Mouse (Mus musculus) kidney, embryonic 15.5 days (tissue): ENCODE data around the gene Cyp8b1. TPM values are rescaled to one million over a fixed set of nuclear protein-coding genes. Genes with fewer than 3 reads are reported as not detected.

Experiments
- ATAC-seq: fragments of 200-750 bp; cut with Nextera tagmentation; replicated peaks from 2 replicates; pipeline ENCODE4 v1.8.0; 2017; ENCODE audit warnings: moderate TSS enrichment; ENCODE audit not compliant: low FRiP score
- H3K27ac ChIP-seq: fragments of 300-500 bp; sonication (generic); 2 replicates; pipeline ENCODE4 v1.5.1; 2015; ENCODE audit warnings: mild to moderate bottlenecking, inconsistent platforms
- H3K27me3 ChIP-seq: fragments of 300-500 bp; sonication (generic); 2 replicates; pipeline ENCODE4 v1.6.1; 2015; ENCODE audit warnings: inconsistent platforms
- H3K36me3 ChIP-seq: fragments of 300-500 bp; sonication (generic); 2 replicates; pipeline ENCODE4 v1.6.1; 2015; ENCODE audit warnings: inconsistent platforms
- H3K4me1 ChIP-seq: fragments of 300-500 bp; sonication (generic); 2 replicates; pipeline ENCODE4 v1.6.1; 2015; ENCODE audit warnings: inconsistent platforms
- H3K4me2 ChIP-seq: fragments of 300-500 bp; sonication (generic); 2 replicates; pipeline ENCODE4 v1.6.1; 2015; ENCODE audit warnings: moderate library complexity, mild to moderate bottlenecking, inconsistent platforms
- H3K4me3 ChIP-seq: fragments of 300-500 bp; sonication (generic); replicated peaks from 2 replicates; pipeline ENCODE4 v1.5.1; 2015; ENCODE audit warnings: mild to moderate bottlenecking, inconsistent platforms
- H3K9ac ChIP-seq: fragments of 300-500 bp; sonication (generic); 2 replicates; pipeline ENCODE4 v1.6.1; 2015; ENCODE audit warnings: mild to moderate bottlenecking, inconsistent platforms
- H3K9me3 ChIP-seq: fragments of 300-500 bp; sonication (generic); replicated peaks from 2 replicates; pipeline ENCODE4 v1.6.1; 2016; ENCODE audit warnings: inconsistent platforms
- WGBS: fragments of 180-500 bp; shearing (Covaris S2); methylation state at CpG from one replicate; pipeline ENCODE4 v1.1.7; 2015; ENCODE audit warnings: mixed read lengths; 5-methylcytosine and 5-hydroxymethylcytosine counted together
- polyA plus RNA-seq: library from polyadenylated mRNA; unstranded; fragments of >200 nt; fragmentation: Nextera tagmentation; extraction: Ambion mirVana; gene quantifications from 2 replicates; pipeline ENCODE4 v1.2.1, GENCODE M21; 2015

Cyp8b1 gene
- polyA plus RNA-seq, 1 experiment from 2014 or later = 0.10 TPM

DNA sequence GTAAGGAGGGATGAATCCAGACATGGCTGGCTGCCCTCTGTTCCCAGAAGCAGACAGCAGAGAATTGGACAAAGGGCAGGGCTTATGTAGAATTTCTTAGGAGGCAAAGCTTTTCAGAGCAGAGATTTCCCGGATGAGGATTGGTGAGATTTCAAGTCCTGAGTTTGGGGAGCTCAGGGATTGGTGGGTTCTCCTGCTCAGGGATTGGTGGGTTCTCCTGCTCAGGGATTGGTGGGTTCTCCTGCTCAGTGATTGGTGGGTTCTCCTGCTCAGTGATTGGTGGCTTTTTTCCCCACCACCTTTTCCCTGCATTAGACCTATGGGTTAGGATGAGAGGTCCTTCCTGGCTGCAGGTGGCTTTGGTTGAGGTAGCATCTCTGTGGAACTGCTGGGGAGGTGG, 20.8 kb upstream of the Cyp8b1 start:
- 0 out of 2 replicates have a peak, but pooled peaks have one; percentile 22 for ATAC-seq
- H3K4me1 ChIP-seq = no peaks in the 10 kb centered on the region
- H3K4me3 ChIP-seq = no peak overlapping the region
- peak overlapping the region; percentile 50; the same call in 1 of the 2 replicates for H3K4me2 ChIP-seq
- no peaks in the 10 kb centered on the region for H3K36me3 ChIP-seq
- H3K27ac ChIP-seq = no peak overlapping the region
- WGBS = 70% methylated on average over 1 of the region's 1 CpGs
- no peaks in the 10 kb centered on the region for H3K27me3 ChIP-seq
- no peak overlapping the region for H3K9ac ChIP-seq
- H3K9me3 ChIP-seq = no peaks in the 10 kb centered on the region

DNA sequence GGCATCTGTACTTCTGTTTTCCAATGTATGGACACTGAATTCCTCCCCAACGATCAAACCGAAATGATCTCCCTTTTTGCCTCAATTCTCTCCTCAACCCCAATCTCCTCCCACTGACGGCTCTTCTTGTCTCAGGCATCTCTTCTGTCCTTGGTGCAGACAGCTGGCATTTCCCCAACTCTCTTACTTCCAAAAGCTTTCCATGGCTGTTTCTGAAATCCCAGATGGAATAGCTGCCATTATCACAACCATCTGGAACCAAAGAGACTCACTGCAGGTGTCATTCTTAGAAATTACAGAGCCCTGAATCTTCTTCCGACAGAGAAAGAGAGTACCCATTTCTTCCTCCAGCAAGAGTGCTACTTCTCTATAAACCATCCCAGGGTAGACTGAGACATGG, 18.8 kb upstream of the Cyp8b1 start:
- Histone ChIP-seq H3K9me3 (no peaks in the 10 kb centered on the region), H3K36me3 (no peaks in the 10 kb centered on the region), H3K9ac (no peak overlapping the region), H3K4me2 (no peak overlapping the region), H3K27ac (no peak overlapping the region), H3K27me3 (no peaks in the 10 kb centered on the region), H3K4me3 (no peak overlapping the region), H3K4me1 (no peaks in the 10 kb centered on the region)
- ATAC-seq = no peak
- 81% methylated on average over 4 of the region's 4 CpGs for WGBS

DNA sequence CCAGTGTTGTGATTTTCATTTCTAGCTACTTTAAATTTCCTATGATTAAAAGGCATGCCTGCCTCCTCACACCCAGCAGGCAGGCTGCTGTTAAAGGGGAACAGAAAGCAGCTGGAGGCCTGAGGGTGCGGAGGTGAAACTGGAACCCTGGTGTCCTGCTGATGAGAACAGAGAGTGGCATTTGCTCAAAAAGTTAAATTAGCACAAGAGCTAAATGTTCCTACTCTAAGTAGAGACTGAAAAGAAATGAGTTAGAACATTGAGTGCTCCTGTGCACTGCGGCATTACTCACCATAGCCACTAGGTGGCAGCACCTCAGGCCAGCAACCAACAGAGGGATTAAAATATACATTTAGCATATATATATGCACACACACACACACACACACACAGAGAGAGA, 12.4 kb upstream of the Cyp8b1 start:
- WGBS = 30% methylated on average over 2 of the region's 2 CpGs
- no peak for ATAC-seq

DNA sequence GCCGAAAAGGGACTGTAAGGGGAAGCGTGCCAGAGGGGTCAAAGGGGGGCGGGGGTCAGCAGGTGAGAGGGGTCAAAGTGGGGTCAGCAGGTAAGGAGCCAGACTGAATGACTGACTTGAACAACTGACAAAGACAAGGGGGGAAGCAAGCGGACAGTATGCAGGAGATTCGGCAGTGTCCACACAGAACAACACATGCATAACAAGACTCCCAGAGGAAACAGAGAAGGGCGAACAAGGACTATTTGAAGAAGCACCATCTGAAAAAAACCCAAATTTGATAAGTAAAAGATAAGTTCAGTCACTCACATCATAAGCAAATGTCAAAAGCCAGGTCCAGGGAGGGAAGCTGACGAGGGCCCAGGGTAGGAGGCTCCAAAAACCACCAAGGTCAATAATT, 11.6 kb upstream of the Cyp8b1 start:
- H3K4me1 ChIP-seq = 0 out of 2 replicates have a peak, but pooled peaks cover 3% of the 10 kb centered on the region
- no peak overlapping the region for H3K4me3 ChIP-seq
- 81% methylated on average over 7 of the region's 7 CpGs for WGBS

More for the DNA sequence above, 12.4 kb upstream of the Cyp8b1 start:
- Histone ChIP-seq H3K4me1 (0 out of 2 replicates have a peak, but pooled peaks cover 3% of the 10 kb centered on the region), H3K9me3 (no peaks in the 10 kb centered on the region), H3K4me2 (no peak overlapping the region), H3K27ac (no peak overlapping the region), H3K27me3 (peaks cover 8% of the 10 kb centered on the region; the same call in 1 of the 2 replicates), H3K36me3 (no peaks in the 10 kb centered on the region), H3K4me3 (no peak overlapping the region), H3K9ac (no peak overlapping the region)

DNA sequence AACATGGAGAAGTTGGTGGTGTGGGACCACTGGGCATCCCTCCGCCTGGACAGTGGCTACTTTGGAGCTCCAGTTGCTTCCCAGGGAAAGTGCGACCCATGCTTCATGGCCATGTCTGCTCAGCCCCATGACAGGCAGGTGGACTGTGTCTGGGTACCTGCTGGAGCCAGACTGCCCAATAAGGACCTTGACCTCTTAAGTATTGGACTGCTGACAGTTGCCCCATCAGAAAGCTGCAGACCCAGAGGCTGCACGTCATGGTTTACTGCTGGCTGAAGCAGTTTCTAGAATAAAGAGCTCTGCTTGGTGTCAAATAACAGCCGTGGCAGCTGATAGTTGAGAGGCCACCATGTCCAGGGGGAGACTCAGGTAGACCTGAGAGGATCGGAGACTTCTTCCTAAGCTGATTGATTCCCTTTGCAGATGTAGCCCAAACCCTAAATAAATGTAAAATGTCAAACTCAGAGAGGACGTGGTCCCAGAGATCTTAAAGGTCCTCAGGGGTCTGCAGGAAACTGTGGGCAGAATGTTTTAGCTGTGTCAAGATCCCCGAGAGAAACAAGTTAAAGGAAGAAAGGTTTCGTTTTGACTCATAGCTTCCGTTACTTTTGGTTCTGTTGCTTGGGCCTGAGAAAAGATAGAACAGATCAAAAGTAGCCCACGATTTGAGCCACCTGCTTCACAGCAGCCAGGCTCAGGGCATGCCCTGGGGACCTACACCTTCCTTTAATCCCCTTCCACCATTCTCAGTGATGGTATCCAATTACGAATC, 10.7 kb upstream of the Cyp8b1 start:
- H3K4me2 ChIP-seq = no peak overlapping the region
- no peak overlapping the region for H3K9ac ChIP-seq
- no peak overlapping the region for H3K27ac ChIP-seq
- H3K27me3 ChIP-seq = peaks cover 8% of the 10 kb centered on the region; the same call in 1 of the 2 replicates
- 0 out of 2 replicates have a peak, but pooled peaks cover 3% of the 10 kb centered on the region for H3K4me1 ChIP-seq
- WGBS = 38% methylated on average over 11 of the region's 11 CpGs
- no peaks in the 10 kb centered on the region for H3K36me3 ChIP-seq
- H3K9me3 ChIP-seq = no peaks in the 10 kb centered on the region
- no peak overlapping the region for H3K4me3 ChIP-seq
- ATAC-seq = no peak

More for the DNA sequence above, 11.6 kb upstream of the Cyp8b1 start:
- Histone ChIP-seq H3K4me2 (no peak overlapping the region), H3K27ac (no peak overlapping the region), H3K9me3 (no peaks in the 10 kb centered on the region), H3K36me3 (no peaks in the 10 kb centered on the region), H3K9ac (no peak overlapping the region), H3K27me3 (peaks cover 8% of the 10 kb centered on the region; the same call in 1 of the 2 replicates)
- no peak for ATAC-seq

DNA sequence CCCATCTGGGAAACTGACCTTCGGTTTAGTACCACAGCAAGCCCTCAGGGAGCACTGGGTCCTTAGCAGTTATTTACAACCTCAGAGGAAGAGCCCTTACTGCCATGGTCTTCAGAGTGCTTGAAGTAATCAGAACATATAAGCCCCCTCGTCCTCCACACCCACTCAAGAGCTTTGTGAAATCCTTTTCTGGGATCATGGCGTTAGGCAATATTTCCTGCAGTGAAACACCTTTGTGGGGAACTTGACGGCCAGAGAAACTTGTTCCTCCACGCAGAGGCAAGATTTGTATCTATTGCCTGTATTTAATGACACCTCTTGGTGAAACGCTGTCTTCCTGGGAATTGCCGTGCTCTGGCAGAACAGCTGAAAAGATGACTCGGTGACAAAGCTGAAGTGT, 9.9 kb upstream of the Cyp8b1 start:
- no peaks in the 10 kb centered on the region for H3K9me3 ChIP-seq
- ATAC-seq = no peak
- no peak overlapping the region for H3K4me3 ChIP-seq
- no peaks in the 10 kb centered on the region for H3K36me3 ChIP-seq
- H3K27ac ChIP-seq = no peak overlapping the region
- H3K4me1 ChIP-seq = 0 out of 2 replicates have a peak, but pooled peaks cover 3% of the 10 kb centered on the region
- no peak overlapping the region for H3K4me2 ChIP-seq
- H3K27me3 ChIP-seq = peaks cover 8% of the 10 kb centered on the region; the same call in 1 of the 2 replicates
- H3K9ac ChIP-seq = no peak overlapping the region
- WGBS = 30% methylated on average over 8 of the region's 8 CpGs

DNA sequence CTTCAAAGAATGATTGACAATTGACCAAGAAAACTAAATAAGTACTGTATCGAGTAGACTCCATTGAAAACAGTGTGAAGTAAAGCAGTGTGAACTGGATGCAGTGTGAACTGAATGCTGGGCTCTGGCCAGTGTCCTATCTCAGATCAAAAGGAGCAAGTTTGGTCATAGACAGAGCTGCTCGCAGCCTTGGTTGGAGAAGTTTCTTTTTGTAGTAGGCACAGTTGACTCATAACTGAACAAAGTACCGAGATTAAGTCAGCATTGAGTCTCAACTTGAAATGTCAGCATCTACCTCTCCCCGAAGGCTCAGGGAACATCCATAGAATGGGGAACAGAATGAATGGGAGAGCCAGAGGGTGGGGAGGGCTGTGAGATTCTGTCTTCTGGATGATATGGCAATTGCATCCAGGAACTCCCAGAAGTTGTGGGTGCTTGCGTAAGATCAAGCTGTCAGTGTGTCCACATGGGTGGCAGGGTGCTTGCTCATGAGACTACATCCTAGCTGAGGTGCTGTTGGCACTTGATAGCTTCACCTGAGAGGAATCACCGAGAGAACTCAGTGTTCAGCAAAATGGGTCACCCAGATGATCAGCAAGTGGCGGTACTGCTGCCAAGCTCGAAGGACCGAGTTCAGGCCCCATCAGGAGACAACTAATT, 8.9 kb upstream of the Cyp8b1 start:
- Histone ChIP-seq H3K27ac (no peak overlapping the region), H3K9ac (no peak overlapping the region), H3K27me3 (peaks cover 8% of the 10 kb centered on the region; the same call in 1 of the 2 replicates), H3K4me3 (no peak overlapping the region), H3K9me3 (no peaks in the 10 kb centered on the region), H3K4me2 (no peak overlapping the region), H3K4me1 (0 out of 2 replicates have a peak, but pooled peaks cover 3% of the 10 kb centered on the region), H3K36me3 (no peaks in the 10 kb centered on the region)
- 92% methylated on average over 9 of the region's 9 CpGs for WGBS
- no peak for ATAC-seq

DNA sequence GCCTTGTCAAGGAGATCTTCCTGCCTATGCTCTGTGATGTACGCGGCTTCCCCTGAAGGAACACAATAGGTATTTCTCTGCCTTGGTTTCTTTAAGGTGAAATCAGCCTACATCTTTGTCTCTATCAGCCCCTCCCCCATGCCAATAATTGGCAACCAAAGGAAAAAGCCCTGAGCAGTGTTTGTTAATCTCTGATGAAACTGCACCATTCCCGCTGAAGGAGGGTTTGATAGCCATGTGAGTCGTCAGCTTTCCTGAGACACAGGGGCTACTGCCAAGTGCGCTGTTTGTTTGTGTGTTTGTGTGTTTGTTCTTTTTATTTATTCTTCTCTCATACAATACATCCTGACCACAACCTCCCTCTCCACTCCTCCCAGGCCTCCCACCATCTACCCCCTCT, 7.8 kb upstream of the Cyp8b1 start:
- Histone ChIP-seq H3K36me3 (no peaks in the 10 kb centered on the region), H3K4me1 (0 out of 2 replicates have a peak, but pooled peaks cover 3% of the 10 kb centered on the region), H3K4me2 (no peak overlapping the region), H3K9me3 (no peaks in the 10 kb centered on the region), H3K27ac (no peak overlapping the region), H3K27me3 (peaks cover 8% of the 10 kb centered on the region; the same call in 1 of the 2 replicates), H3K4me3 (no peak overlapping the region), H3K9ac (no peak overlapping the region)
- 84% methylated on average over 5 of the region's 5 CpGs for WGBS
- no peak for ATAC-seq

DNA sequence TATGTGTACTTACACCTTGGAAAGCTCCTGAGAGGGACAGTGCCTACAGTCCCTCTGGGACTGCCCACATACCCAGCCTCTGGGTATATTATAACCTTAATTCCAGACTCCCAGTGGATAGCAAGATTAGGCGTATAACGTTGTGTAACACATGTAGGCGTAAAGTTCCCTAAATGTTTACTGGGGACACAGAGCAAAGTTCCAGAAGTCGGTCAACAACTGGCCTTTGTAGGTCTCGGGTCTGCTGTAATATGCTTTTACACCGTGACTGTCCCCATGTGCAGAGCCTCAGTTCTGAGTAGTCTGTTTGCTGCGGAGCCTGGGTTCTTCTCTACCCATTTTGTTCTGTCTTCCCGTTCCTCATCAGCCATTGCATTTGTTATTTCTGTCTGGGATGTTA, 7.3 kb upstream of the Cyp8b1 start:
- Histone ChIP-seq H3K9ac (no peak overlapping the region), H3K9me3 (no peaks in the 10 kb centered on the region), H3K27me3 (peaks cover 8% of the 10 kb centered on the region; the same call in 1 of the 2 replicates), H3K36me3 (no peaks in the 10 kb centered on the region), H3K27ac (no peak overlapping the region), H3K4me3 (no peak overlapping the region), H3K4me2 (no peak overlapping the region), H3K4me1 (0 out of 2 replicates have a peak, but pooled peaks cover 3% of the 10 kb centered on the region)
- 79% methylated on average over 8 of the region's 8 CpGs for WGBS
- ATAC-seq = no peak

DNA sequence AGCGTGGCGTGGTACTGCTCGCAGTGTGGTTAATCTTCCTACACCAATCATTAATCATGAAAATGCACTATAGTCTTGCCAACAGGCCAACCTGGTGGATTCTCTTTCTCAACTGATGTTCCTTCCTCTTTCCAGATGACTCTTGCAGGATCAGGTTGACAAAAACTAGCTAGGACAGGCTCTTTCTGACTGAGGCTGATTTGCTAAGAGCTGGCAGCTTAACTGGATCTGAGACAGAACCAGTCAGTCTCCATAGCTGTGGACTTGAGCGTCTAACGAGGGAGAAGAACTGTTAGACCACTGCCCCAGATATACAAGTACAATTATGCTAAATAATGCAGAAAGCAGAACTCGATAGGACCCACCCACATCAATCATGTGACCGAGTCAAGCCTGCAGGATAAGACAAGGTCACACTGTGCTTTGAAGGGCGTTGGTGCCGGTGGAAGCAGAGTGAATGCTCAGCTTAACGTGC, 3.0 kb upstream of the Cyp8b1 start:
- Histone ChIP-seq H3K36me3 (no peaks in the 10 kb centered on the region), H3K9ac (no peak overlapping the region), H3K27me3 (no peaks in the 10 kb centered on the region), H3K9me3 (no peaks in the 10 kb centered on the region), H3K4me3 (no peak overlapping the region), H3K4me1 (no peaks in the 10 kb centered on the region), H3K4me2 (no peak overlapping the region), H3K27ac (no peak overlapping the region)
- 68% methylated on average over 10 of the region's 10 CpGs for WGBS
- ATAC-seq = no peak

DNA sequence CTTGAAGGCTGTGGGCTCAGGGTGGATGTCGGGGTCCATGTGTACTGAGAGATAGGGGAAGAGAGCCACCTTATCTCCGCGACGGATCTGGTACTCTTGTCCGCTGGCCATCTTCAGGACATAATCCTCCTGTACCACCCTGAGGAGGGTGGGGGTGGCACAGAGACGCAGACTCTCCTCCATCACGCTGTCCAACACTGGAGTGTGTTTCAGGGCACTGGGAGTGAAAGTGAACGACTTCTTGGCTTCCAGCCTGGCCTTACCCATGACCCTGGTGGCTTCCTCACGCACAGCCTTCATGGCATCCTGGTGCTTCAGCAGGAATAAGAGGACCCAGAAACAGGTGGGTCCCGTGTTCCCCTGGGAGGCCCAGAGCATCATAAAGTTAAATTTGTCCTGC, 1.0 kb downstream of the Cyp8b1 start:
- no peaks in the 10 kb centered on the region for H3K4me1 ChIP-seq
- no peak overlapping the region for H3K27ac ChIP-seq
- no peaks in the 10 kb centered on the region for H3K36me3 ChIP-seq
- H3K4me3 ChIP-seq = no peak overlapping the region
- H3K4me2 ChIP-seq = no peak overlapping the region
- no peak overlapping the region for H3K9ac ChIP-seq
- ATAC-seq = no peak
- WGBS = 91% methylated on average over 10 of the region's 10 CpGs
- H3K9me3 ChIP-seq = no peaks in the 10 kb centered on the region
- peaks cover 3% of the 10 kb centered on the region; the same call in 1 of the 2 replicates for H3K27me3 ChIP-seq

DNA sequence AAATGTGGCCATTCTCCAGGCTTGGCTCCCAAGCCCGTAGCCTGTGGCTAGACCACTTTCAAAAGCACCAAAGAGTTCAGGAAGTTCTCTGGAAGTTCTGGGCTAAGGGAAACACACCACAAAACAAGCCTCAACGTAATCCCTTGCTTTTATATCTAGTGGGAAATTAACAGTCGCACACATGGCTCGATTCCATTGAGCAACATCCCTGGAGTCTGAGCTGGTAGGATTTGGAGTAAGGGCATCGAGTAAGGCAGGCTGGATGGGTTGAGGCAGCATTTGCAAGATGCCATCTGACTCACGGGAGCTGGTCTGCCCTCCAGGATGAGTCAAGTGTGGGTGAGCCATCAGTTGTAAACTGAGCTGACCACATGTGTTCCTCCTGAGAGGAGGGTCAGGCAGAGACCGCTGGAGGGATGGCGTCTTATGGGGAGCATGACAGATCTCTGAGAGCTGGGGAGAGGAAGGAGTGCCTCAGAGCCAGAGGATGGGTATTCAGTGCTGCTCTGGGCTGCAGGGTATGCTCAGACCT, 1.8 kb downstream of the Cyp8b1 start:
- Histone ChIP-seq H3K4me1 (no peaks in the 10 kb centered on the region), H3K4me3 (no peak overlapping the region), H3K27ac (no peak overlapping the region), H3K36me3 (no peaks in the 10 kb centered on the region), H3K9ac (no peak overlapping the region), H3K4me2 (no peak overlapping the region), H3K9me3 (no peaks in the 10 kb centered on the region), H3K27me3 (peaks cover 3% of the 10 kb centered on the region; the same call in 1 of the 2 replicates)
- ATAC-seq = no peak
- 60% methylated on average over 8 of the region's 8 CpGs for WGBS
